Mouse (Mus musculus): ENCODE measurements around the gene Dgkh. TPM values are rescaled to one million over a fixed set of nuclear protein-coding genes. Genes with fewer than 3 reads are reported as not detected.
A peak's percentile ranks its signal among the peaks of the same experiment; 100 is the strongest.

Gene Dgkh
- polyA plus RNA-seq (2012; rRNA removed): 3.7 and 6.2 TPM in 2 replicates

- TF ChIP-seq CTCF (IDR thresholded peaks at IDR 0.05; ENCODE audit: insufficient read depth, low read length) (no peak), POLR2A (IDR thresholded peaks at IDR 0.05; ENCODE audit: borderline replicate concordance, extremely low read depth, low read depth, low read length) (peak; percentile 87)
- DNase-seq: peak; percentile 91
- Histone ChIP-seq H3K4me3 (replicated peaks; ENCODE audit: extremely low read depth, low read depth, low read length) (peak within 1 kb of the TSS; percentile 70), H3K4me1 (ENCODE audit: control insufficient read depth, insufficient read depth, low read length) (peaks cover 2% of the 10 kb centered on the region; the same call in 1 of the 2 replicates)
- WGBS: under 1% methylated on average over 62 of the region's 71 CpGs
Measured at GRCm38 (mm10) chr14:78732617-78733312, at the start of gene Dgkh. TSS of gene Dgkh (minus strand) at chr14:78732776.

GRCm38 (mm10) chr14:78777215-78777614 lies 44.6 kb upstream of the Dgkh start:
- no peak for DNase-seq
- TF ChIP-seq CTCF (IDR thresholded peaks at IDR 0.05; ENCODE audit: insufficient read depth, low read length) (no peak), POLR2A (IDR thresholded peaks at IDR 0.05; ENCODE audit: borderline replicate concordance, extremely low read depth, low read depth, low read length) (no peak)
- Histone ChIP-seq H3K4me1 (ENCODE audit: control insufficient read depth, insufficient read depth, low read length) (no peaks in the 10 kb centered on the region), H3K4me3 (replicated peaks; ENCODE audit: extremely low read depth, low read depth, low read length) (no peak overlapping the region)
- 67% methylated on average over 18 of the region's 18 CpGs for WGBS

GRCm38 (mm10) chr14:78776659-78777058 lies 44.1 kb upstream of the Dgkh start:
- no peaks in the 10 kb centered on the region for H3K4me1 ChIP-seq (ENCODE audit: control insufficient read depth, insufficient read depth, low read length)
- 46% methylated on average over 8 of the region's 8 CpGs for WGBS
- TF ChIP-seq POLR2A (IDR thresholded peaks at IDR 0.05; ENCODE audit: borderline replicate concordance, extremely low read depth, low read depth, low read length) (no peak), CTCF (IDR thresholded peaks at IDR 0.05; ENCODE audit: insufficient read depth, low read length) (no peak)
- H3K4me3 ChIP-seq (replicated peaks; ENCODE audit: extremely low read depth, low read depth, low read length): no peak overlapping the region
- DNase-seq: no peak

- no peak overlapping the region for H3K4me3 ChIP-seq (replicated peaks; ENCODE audit: extremely low read depth, low read depth, low read length)
- WGBS: 72% methylated on average over 14 of the region's 14 CpGs
- DNase-seq: no peak
- no peak for TF ChIP-seq CTCF (IDR thresholded peaks at IDR 0.05; ENCODE audit: insufficient read depth, low read length)
- no peak for TF ChIP-seq POLR2A (IDR thresholded peaks at IDR 0.05; ENCODE audit: borderline replicate concordance, extremely low read depth, low read depth, low read length)
- H3K4me1 ChIP-seq (ENCODE audit: control insufficient read depth, insufficient read depth, low read length): no peaks in the 10 kb centered on the region
Measured at GRCm38 (mm10) chr14:78775699-78776098, 43.1 kb upstream of the Dgkh start.

- no peak for DNase-seq
- 49% methylated on average over 6 of the region's 6 CpGs for WGBS
- no peak for TF ChIP-seq CTCF (IDR thresholded peaks at IDR 0.05; ENCODE audit: insufficient read depth, low read length)
- TF ChIP-seq POLR2A (IDR thresholded peaks at IDR 0.05; ENCODE audit: borderline replicate concordance, extremely low read depth, low read depth, low read length): no peak
Measured at GRCm38 (mm10) chr14:78775226-78775625, 42.6 kb upstream of the Dgkh start.

GRCm38 (mm10) chr14:78770457-78770856 lies 37.9 kb upstream of the Dgkh start:
- 42% methylated on average over 3 of the region's 3 CpGs for WGBS

More at GRCm38 (mm10) chr14:78775226-78775625, 42.6 kb upstream of the Dgkh start:
- H3K4me3 ChIP-seq (replicated peaks; ENCODE audit: extremely low read depth, low read depth, low read length): no peak overlapping the region
- no peaks in the 10 kb centered on the region for H3K4me1 ChIP-seq (ENCODE audit: control insufficient read depth, insufficient read depth, low read length)

GRCm38 (mm10) chr14:78761064-78761463 lies 28.5 kb upstream of the Dgkh start:
- 93% methylated on average over 2 of the region's 2 CpGs for WGBS
- TF ChIP-seq CTCF (IDR thresholded peaks at IDR 0.05; ENCODE audit: insufficient read depth, low read length): no peak
- no peak for TF ChIP-seq POLR2A (IDR thresholded peaks at IDR 0.05; ENCODE audit: borderline replicate concordance, extremely low read depth, low read depth, low read length)

More at GRCm38 (mm10) chr14:78770457-78770856, 37.9 kb upstream of the Dgkh start:
- Histone ChIP-seq H3K4me1 (ENCODE audit: control insufficient read depth, insufficient read depth, low read length) (no peaks in the 10 kb centered on the region), H3K4me3 (replicated peaks; ENCODE audit: extremely low read depth, low read depth, low read length) (no peak overlapping the region)
- DNase-seq: no peak
- TF ChIP-seq CTCF (IDR thresholded peaks at IDR 0.05; ENCODE audit: insufficient read depth, low read length) (no peak), POLR2A (IDR thresholded peaks at IDR 0.05; ENCODE audit: borderline replicate concordance, extremely low read depth, low read depth, low read length) (no peak)

GRCm38 (mm10) chr14:78759491-78759890 lies 26.9 kb upstream of the Dgkh start:
- WGBS: 81% methylated on average over 3 of the region's 3 CpGs
- H3K4me3 ChIP-seq (replicated peaks; ENCODE audit: extremely low read depth, low read depth, low read length): no peak overlapping the region
- no peaks in the 10 kb centered on the region for H3K4me1 ChIP-seq (ENCODE audit: control insufficient read depth, insufficient read depth, low read length)
- TF ChIP-seq POLR2A (IDR thresholded peaks at IDR 0.05; ENCODE audit: borderline replicate concordance, extremely low read depth, low read depth, low read length) (no peak), CTCF (IDR thresholded peaks at IDR 0.05; ENCODE audit: insufficient read depth, low read length) (no peak)
- DNase-seq: no peak

More at GRCm38 (mm10) chr14:78761064-78761463, 28.5 kb upstream of the Dgkh start:
- Histone ChIP-seq H3K4me1 (ENCODE audit: control insufficient read depth, insufficient read depth, low read length) (no peaks in the 10 kb centered on the region), H3K4me3 (replicated peaks; ENCODE audit: extremely low read depth, low read depth, low read length) (no peak overlapping the region)
- no peak for DNase-seq

GRCm38 (mm10) chr14:78755316-78755715 lies 22.7 kb upstream of the Dgkh start:
- Histone ChIP-seq H3K4me1 (ENCODE audit: control insufficient read depth, insufficient read depth, low read length) (no peaks in the 10 kb centered on the region), H3K4me3 (replicated peaks; ENCODE audit: extremely low read depth, low read depth, low read length) (no peak overlapping the region)
- WGBS: 63% methylated on average over 1 of the region's 1 CpGs
- TF ChIP-seq CTCF (IDR thresholded peaks at IDR 0.05; ENCODE audit: insufficient read depth, low read length) (no peak), POLR2A (IDR thresholded peaks at IDR 0.05; ENCODE audit: borderline replicate concordance, extremely low read depth, low read depth, low read length) (no peak)
- no peak for DNase-seq

- TF ChIP-seq CTCF (IDR thresholded peaks at IDR 0.05; ENCODE audit: insufficient read depth, low read length): no peak
- no peak for TF ChIP-seq POLR2A (IDR thresholded peaks at IDR 0.05; ENCODE audit: borderline replicate concordance, extremely low read depth, low read depth, low read length)
- H3K4me3 ChIP-seq (replicated peaks; ENCODE audit: extremely low read depth, low read depth, low read length): no peak overlapping the region
- no peak for DNase-seq
- 76% methylated on average over 2 of the region's 2 CpGs for WGBS
- no peaks in the 10 kb centered on the region for H3K4me1 ChIP-seq (ENCODE audit: control insufficient read depth, insufficient read depth, low read length)
Measured at GRCm38 (mm10) chr14:78748692-78749091, 16.1 kb upstream of the Dgkh start.

Measured in lung, adult 2 months (tissue).